Mouse (Mus musculus) ovary, postnatal 10 days (tissue): ENCODE results near the gene Snx12.
"Not testable (repeated sequence)": the region's sequence is repeated elsewhere in the genome, so short reads cannot be mapped to it uniquely, and the experiment has no call there.

Experiments
- DNase-seq: peaks from one replicate; pipeline ENCODE4 v3.0.0; 2022; ENCODE audit warnings: low spot score

Snx12 gene

GRCm38 (mm10) chrX:101131992-101132791 is 90.2 kb downstream of the Snx12 start:
- no peak for DNase-seq

GRCm38 (mm10) chrX:101131001-101131400 is 91.4 kb downstream of the Snx12 start:
- peak; percentile 18 for DNase-seq

- no peak for DNase-seq
Observed at GRCm38 (mm10) chrX:101128559-101128958, 93.8 kb downstream of the Snx12 start.

GRCm38 (mm10) chrX:101126977-101127376 is 95.4 kb downstream of the Snx12 start:
- no peak for DNase-seq

GRCm38 (mm10) chrX:101126474-101126955 is 95.8 kb downstream of the Snx12 start:
- no peak for DNase-seq

- DNase-seq, result no peak
Observed at GRCm38 (mm10) chrX:101120546-101120945, 101.8 kb downstream of the Snx12 start.

- DNase-seq, result no peak
Observed at GRCm38 (mm10) chrX:101085920-101086319, 136.4 kb downstream of the Snx12 start, which contains the start of gene Slc7a3. TSS of gene Slc7a3 (minus strand) at chrX:101086020.

GRCm38 (mm10) chrX:101085211-101085610 is 137.2 kb downstream of the Snx12 start:
- not testable (repeated sequence) for DNase-seq

- DNase-seq, result no peak
Observed at GRCm38 (mm10) chrX:101084192-101084591, 138.2 kb downstream of the Snx12 start.

GRCm38 (mm10) chrX:101065245-101065644 is 157.1 kb downstream of the Snx12 start:
- no peak for DNase-seq

GRCm38 (mm10) chrX:101063503-101063902 is 158.9 kb downstream of the Snx12 start:
- DNase-seq, result no peak

- no peak for DNase-seq
Observed at GRCm38 (mm10) chrX:101059541-101059940, 162.8 kb downstream of the Snx12 start, which contains the start of gene Tex11. TSS of gene Tex11 (minus strand) at chrX:101059667.
